Mouse (Mus musculus): Measurements from ENCODE around the gene Ntng2.

DNA sequence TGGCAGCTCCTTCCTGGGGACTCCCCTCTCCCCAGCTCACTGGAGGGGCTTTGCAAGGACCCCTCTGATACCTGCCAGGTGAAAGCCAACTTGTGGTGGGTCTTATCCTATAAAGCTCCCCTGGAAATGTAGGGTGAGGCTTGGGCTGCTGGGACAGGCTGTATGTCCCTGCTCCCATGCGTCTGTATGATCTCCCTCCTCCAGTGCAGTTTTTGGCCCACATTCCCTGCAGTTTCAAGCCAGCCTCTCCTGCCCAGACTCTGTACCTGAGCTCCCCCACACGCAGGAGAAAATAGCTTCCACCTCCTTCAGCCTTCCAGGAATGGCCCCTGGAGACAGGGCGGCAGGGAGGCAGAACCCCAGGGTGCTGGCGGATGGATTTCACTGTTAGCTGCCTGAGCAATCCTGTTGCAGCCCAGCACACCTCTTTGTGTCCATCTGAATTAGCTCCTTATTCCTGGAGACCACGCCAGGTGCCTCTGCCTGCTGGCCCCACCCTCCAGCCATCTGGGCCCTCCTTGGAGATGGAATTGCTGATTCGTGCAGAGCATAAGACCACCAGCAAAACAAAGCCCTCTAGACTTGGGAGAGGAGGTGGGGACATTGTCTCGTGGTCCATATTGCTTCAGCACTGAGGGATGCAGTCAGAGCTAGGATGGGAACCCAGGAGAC is 29.1 kb downstream of the Ntng2 start:
- no peak for TF ChIP-seq CTCF (IDR thresholded peaks at IDR 0.05; ENCODE audit: borderline replicate concordance, extremely low read depth, insufficient read depth, insufficient read length)
- no peak for TF ChIP-seq POLR2A (IDR thresholded peaks at IDR 0.05; ENCODE audit: borderline replicate concordance, extremely low read depth, insufficient read depth, insufficient read length, poor library complexity, severe bottlenecking)
